Mouse (Mus musculus) kidney, adult 2 months (tissue): ENCODE measurements at regions not wholly inside any gene's neighbourhood (a gene's known extent, or its start where the extent isn't known, plus 50 kb on each side); places are given as distances from the start of the nearest gene placed in this dataset.

ENCODE experiments used
- DNase-seq: peaks from one replicate; pipeline ENCODE4 v3.0.0; 2021
- H3K27ac ChIP-seq: fragments of 200-500 bp; 2 replicates; pipeline ENCODE4 v1.5.1; 2012; ENCODE audit warnings: low read depth, low read length, control low read depth, inconsistent platforms; ENCODE audit not compliant: insufficient read depth
- H3K27me3 ChIP-seq: fragments of 200-500 bp; replicated peaks from 2 replicates; pipeline ENCODE4 v1.6.1; 2012; ENCODE audit warnings: mild to moderate bottlenecking, moderate library complexity, low read length, inconsistent platforms; ENCODE audit not compliant: control insufficient read depth, insufficient read depth
- H3K36me3 ChIP-seq: fragments of 200-500 bp; 2 replicates; pipeline ENCODE4 v1.6.1; 2012; ENCODE audit warnings: mild to moderate bottlenecking, moderate library complexity, low read length, inconsistent platforms; ENCODE audit not compliant: control insufficient read depth, insufficient read depth
- H3K4me1 ChIP-seq: fragments of 200-500 bp; 2 replicates; pipeline ENCODE4 v1.6.1; 2011; ENCODE audit warnings: low read length; ENCODE audit not compliant: control insufficient read depth, insufficient read depth
- H3K4me3 ChIP-seq: fragments of 200-500 bp; 2 replicates; pipeline ENCODE4 v1.5.1; 2011; ENCODE audit warnings: mild to moderate bottlenecking, low read depth, low read length, control low read depth; ENCODE audit not compliant: insufficient read depth
- CTCF ChIP-seq: fragments of 200-500 bp; conservative IDR thresholded peaks from 2 replicates; pipeline ENCODE4 v1.5.1; 2011; ENCODE audit warnings: low read depth, mild to moderate bottlenecking, control low read depth, low read length, moderate library complexity, mixed read lengths; ENCODE audit not compliant: insufficient read depth, insufficient read length
- POLR2A ChIP-seq: fragments of 200-500 bp; IDR thresholded peaks from one replicate; pipeline ENCODE4 v1.6.1; 2011; ENCODE audit warnings: low read depth, low read length, control low read depth
- WGBS: fragments of 180-500 bp; shearing (Covaris S2); methylation state at CpG from one replicate; pipeline ENCODE4 v1.1.7; 2018; 5-methylcytosine and 5-hydroxymethylcytosine counted together

- no peaks in the 10 kb centered on the region for H3K36me3 ChIP-seq
- no peak for DNase-seq
- H3K4me3 ChIP-seq = no peak overlapping the region
- no peak overlapping the region for H3K27ac ChIP-seq
- no peaks in the 10 kb centered on the region; the same call in 1 of the 2 replicates for H3K27me3 ChIP-seq
- TF ChIP-seq CTCF (no peak), POLR2A (no peak)
- 49% methylated on average over 4 of the region's 4 CpGs for WGBS
- H3K4me1 ChIP-seq = no peaks in the 10 kb centered on the region
Observed at GRCm38 (mm10) chr13:5779410-5779809, 81.9 kb upstream of the Klf6 start.

GRCm38 (mm10) chr13:5782540-5782939 is 78.7 kb upstream of the Klf6 start:
- 96% methylated on average over 1 of the region's 1 CpGs for WGBS
- no peak for TF ChIP-seq POLR2A
- no peak for TF ChIP-seq CTCF
- no peak for DNase-seq
- Histone ChIP-seq H3K4me1 (no peaks in the 10 kb centered on the region), H3K27ac (no peak overlapping the region), H3K27me3 (no peaks in the 10 kb centered on the region; the same call in 1 of the 2 replicates), H3K4me3 (no peak overlapping the region), H3K36me3 (no peaks in the 10 kb centered on the region)

- Histone ChIP-seq H3K27ac (no peak overlapping the region), H3K27me3 (no peaks in the 10 kb centered on the region), H3K4me3 (no peak overlapping the region), H3K36me3 (no peaks in the 10 kb centered on the region), H3K4me1 (no peaks in the 10 kb centered on the region)
- DNase-seq = no peak
- TF ChIP-seq CTCF (no peak), POLR2A (no peak)
Observed at GRCm38 (mm10) chr13:5787114-5787513, 74.2 kb upstream of the Klf6 start.

DNA sequence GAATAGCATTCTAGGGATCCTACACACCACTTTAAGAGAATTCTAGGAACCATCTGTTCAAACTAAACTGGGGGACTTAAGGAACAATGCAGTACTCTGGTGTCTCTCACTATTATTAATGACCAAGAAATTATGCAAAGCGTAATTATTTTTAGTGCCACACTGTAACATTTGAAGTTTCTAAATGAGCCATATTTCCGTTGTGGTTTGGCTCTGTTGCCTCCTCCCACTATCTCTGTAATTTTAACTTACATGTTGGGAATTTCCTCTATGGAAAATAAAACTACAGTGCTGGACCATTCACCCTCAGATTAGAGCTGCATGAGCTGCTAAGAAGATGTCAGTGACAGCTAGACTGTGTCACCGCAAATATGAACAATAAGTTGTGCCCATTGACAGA is 72.0 kb upstream of the Klf6 start:
- WGBS = 67% methylated on average over 3 of the region's 3 CpGs
- DNase-seq = no peak
- H3K4me1 ChIP-seq = no peaks in the 10 kb centered on the region
- no peak overlapping the region for H3K27ac ChIP-seq
- no peak overlapping the region for H3K4me3 ChIP-seq
- no peaks in the 10 kb centered on the region for H3K36me3 ChIP-seq
- H3K27me3 ChIP-seq = no peaks in the 10 kb centered on the region
- no peak for TF ChIP-seq POLR2A
- no peak for TF ChIP-seq CTCF

- peak overlapping the region; percentile 49; the same call in 1 of the 2 replicates for H3K27ac ChIP-seq
- peak; percentile 46 for DNase-seq
- H3K36me3 ChIP-seq = no peaks in the 10 kb centered on the region
- no peaks in the 10 kb centered on the region for H3K27me3 ChIP-seq
- 46% methylated on average over 7 of the region's 7 CpGs for WGBS
- no peak overlapping the region for H3K4me3 ChIP-seq
- no peak for TF ChIP-seq POLR2A
- no peak for TF ChIP-seq CTCF
- peaks cover 20% of the 10 kb centered on the region for H3K4me1 ChIP-seq
Observed at GRCm38 (mm10) chr13:5802079-5802478, 59.2 kb upstream of the Klf6 start.

DNA sequence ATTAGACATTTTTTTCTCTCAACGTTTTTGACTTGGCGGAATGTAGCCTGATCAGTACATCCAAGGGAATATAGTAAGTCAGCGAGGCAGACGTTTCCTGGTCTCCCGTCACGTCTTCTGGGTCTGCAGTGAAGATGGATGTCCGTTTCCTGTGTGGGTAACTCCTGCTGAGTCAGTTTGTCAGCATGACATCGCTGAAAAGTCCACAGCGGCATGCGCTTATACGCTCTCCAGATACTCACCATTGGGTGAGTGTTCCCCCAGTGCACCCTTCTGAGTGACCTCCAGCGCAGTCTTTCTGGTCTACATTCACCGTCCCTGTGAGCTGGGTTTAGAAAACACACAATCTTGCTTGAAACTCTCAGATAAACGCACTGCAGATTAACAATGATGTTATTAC is 58.5 kb upstream of the Klf6 start:
- Histone ChIP-seq H3K27ac (peak overlapping the region; percentile 100), H3K27me3 (no peaks in the 10 kb centered on the region), H3K4me3 (no peak overlapping the region), H3K4me1 (peaks cover 20% of the 10 kb centered on the region), H3K36me3 (no peaks in the 10 kb centered on the region)
- DNase-seq = peak; percentile 43
- no peak for TF ChIP-seq CTCF
- no peak for TF ChIP-seq POLR2A
- WGBS = 61% methylated on average over 14 of the region's 14 CpGs

DNA sequence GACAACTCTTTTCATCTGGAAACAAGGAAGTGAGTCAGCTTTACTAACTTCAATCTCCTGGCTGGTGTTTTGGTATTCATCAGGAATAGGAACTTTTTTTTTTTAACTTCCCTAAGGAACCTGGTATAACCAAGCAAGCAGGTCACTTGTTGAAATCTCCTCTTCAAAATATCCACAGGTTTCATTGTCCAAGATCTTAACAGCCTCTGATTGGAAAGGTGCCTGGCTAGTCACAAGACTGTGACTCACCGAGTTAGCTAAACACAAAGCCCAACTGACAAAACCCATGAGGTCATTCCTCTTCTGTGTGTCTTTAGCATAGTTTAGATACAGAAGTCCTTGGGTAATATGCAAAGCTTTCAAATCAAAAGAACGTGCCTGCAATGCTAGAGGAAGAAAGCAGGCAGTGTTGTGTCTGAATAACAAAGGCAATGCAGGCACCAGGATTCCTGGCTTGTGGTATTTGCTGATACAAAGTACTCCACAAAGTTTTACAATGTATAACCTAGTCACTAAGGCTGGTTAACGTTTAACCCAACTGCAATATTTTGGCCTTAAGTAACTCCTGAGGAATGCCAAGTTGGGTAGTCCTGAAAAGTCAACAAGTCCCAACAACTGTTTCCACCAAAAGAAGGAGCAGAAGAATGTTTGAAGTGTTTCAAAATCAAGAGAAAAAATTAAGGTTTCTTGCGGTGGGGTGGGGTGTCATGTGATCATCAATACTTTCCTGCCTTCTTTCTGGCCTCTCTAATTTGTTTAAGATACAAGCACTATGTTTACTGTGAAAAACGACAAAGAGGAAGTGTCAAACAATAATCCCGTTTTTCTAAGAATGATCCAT is 57.5 kb upstream of the Klf6 start:
- H3K36me3 ChIP-seq = no peaks in the 10 kb centered on the region
- 12% methylated on average over 6 of the region's 6 CpGs for WGBS
- H3K27ac ChIP-seq = peak overlapping the region; percentile 100
- no peaks in the 10 kb centered on the region for H3K27me3 ChIP-seq
- no peak overlapping the region for H3K4me3 ChIP-seq
- peaks cover 20% of the 10 kb centered on the region for H3K4me1 ChIP-seq
- DNase-seq = peak; percentile 96
- TF ChIP-seq CTCF (no peak), POLR2A (no peak)
